Mouse (Mus musculus) ES-CJ7 (cell line): ENCODE data around the gene Lrrfip1.

Experiments used
- DNase-seq: peaks from one replicate; pipeline ENCODE4 v3.0.0; 2011; ENCODE audit warnings: low read depth, low spot score

The Lrrfip1 gene

DNA sequence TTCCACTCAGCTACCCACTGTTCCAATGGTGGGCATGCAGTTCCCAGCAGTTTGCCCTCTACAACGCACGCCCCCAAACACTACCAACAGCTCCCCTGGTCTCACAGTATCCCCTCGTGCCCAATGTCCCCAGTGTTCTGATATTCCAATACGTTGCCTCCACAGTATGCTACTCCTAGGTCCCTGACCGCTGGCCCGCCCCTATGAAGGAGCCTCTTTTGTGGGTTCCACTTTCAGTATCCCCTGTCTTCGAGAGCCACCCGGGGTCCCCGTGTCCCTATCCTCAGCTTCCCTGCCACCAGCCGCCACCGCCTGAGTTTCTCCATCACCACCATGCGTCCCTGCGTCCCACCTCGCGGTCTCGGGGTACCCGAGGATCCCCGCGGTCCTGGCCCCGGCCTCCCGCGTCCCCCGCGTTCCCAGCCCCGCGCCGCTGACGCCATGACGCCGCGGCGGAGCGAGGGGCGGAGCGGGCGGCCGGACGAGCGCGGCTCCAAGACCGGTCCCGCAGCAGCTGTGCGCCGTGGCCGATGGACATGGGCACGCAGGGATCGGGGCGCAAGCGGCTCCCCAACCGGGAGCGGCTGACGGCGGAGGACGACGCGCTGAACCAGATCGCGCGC lies at the start of gene Lrrfip1:
Gene Lrrfip1 (plus strand): TSS at position 470 of the 623 bp plus-strand sequence.
- DNase-seq = no peak

DNA sequence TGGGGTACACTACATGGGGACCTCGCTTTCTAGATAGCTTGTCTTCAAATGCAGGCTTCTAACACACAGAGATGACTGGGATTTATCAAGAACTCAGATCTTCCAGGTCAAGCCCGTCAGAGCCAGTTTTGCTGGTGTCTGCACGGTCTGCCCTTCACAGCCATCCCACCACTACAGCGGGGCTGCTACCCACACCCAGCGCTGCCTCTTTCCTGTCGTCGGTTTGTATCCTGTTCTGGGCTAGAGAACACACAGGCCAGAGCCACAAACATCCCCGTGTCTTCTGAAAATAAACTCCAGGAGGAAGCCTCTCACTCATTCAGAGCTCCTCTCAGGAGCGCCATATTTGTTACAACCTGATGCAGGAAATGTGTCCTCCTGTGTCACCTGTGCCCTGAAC lies 49.2 kb upstream of the Lrrfip1 start:
- DNase-seq = no peak

GRCm38 (mm10) chr1:90951670-90952069 lies 46.9 kb upstream of the Lrrfip1 start:
- DNase-seq = no peak

DNA sequence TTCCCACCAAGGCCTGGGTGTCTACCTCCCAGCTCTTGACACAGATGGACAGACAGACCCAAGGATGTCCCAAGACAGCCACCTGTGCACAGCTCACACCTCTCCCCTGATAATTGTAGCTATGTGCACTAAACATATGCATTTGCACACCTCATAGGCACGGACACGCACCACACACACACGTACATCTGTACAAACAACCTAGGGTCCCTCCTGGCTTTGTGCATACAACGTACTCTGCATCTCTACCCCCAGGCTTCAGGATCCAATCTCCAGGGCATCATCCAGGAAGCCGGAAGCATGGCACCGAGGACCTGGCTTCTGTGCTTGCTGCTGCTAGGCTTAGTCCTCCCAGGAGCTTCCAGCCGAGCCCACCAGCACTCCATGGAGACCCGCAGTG lies 45.7 kb upstream of the Lrrfip1 start, which contains the start of gene Prlh:
Gene Prlh (plus strand): TSS at position 301 of the 400 bp plus-strand sequence.
- DNase-seq = no peak

DNA sequence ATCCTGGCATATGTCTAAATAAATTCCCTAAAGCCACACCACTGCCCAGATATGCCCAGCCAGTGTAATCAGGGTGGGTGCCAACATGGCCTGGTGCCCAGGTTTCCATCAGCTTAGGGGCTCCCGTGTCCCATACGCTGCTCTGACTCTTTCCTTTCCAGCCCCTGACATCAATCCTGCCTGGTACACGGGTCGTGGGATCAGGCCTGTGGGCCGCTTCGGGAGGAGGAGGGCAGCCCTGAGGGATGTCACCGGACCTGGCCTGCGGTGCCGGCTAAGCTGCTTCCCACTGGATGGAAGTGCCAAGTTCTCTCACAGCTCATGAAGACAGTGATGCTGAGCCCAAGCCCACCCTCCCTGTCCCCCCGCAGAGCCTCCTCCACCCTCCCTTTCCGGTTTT lies 44.8 kb upstream of the Lrrfip1 start:
- no peak for DNase-seq

- DNase-seq = peak; percentile 85
Measured at GRCm38 (mm10) chr1:90956245-90957096, 42.1 kb upstream of the Lrrfip1 start.

DNA sequence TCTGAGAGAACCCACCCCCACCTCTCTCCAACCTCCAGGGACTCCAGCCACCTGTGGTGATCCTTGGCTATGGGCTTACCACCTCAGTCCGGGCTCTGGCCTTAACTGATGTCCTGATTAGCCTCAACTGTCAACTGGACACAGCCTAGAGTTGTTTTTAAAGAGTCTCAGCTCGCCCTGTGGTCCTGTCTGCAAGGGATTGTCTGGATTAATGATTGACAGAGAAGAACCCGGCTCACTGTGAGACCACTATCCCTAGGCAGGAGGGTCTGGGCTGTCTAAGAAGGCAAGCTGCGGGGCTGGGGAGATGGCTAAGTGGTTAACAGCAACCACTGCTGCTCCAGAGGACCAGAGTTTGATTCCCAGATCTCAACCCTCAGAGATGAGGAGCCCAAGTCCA lies 36.0 kb upstream of the Lrrfip1 start:
- no peak for DNase-seq

- DNase-seq = no peak
Measured at GRCm38 (mm10) chr1:90962994-90963393, 35.5 kb upstream of the Lrrfip1 start.

DNA sequence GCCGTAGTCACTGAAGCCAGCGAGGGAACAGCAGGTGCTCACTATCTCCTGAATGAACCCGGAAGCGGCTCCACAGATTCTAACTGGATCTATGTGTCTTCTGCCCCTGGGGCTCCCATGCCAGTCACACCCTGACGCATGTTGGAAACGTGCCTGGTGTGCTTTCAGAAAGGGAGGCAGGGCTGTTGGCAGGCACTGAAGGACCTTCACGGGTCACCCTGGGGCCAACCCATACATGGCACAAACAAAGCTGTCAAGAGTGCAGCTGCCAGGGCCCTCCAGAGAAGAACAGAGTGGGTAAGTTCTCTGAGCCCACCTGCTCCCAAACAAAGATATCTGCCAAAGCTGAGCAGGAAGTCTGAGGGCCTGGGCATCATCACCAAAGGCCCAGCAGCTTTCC lies 31.0 kb upstream of the Lrrfip1 start:
- DNase-seq = no peak

DNA sequence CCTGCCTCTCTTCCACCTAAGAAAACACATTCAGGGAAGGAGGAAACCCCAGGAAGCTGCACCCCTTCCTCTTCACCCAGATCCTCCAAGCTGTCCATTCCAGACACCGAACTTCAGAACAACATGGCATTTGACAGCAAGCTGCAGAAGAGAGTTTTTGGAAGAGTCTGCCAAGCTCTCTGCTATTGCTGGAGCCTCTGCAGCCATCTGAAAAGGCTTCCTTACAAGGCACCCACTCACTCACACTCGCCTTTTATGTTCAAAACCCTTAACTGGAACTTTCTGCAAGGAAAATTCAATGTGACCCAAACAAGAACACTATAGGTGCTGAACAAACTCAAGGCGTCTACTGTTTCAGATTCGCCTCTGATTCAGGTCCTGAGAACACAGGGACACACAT lies 29.9 kb upstream of the Lrrfip1 start:
- DNase-seq = no peak

DNA sequence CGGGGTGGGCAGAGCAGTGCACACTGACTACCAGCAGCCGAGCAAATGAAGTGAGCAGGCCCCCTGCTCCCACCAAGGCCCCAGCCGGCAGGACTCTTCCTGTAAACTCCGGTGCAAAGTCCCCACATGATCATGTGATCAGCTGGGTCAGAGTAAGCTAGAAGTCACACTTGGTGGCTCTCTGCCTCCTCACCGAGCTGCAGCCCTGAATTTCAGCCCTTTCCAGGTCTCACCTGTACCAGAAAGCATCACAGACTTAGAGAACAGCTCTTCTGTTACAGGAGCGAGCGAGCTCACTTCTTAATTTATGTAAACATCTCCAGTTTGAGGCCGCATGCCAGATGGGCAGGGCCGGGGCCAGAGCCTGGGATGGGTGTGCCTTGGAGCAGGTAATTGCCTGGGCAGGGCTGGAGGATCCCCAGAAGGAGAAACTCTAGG lies 29.2 kb upstream of the Lrrfip1 start, which contains the start of gene Rab17:
Gene Rab17 (minus strand): TSS at position 315 of the 438 bp plus-strand sequence.
- DNase-seq = no peak

DNA sequence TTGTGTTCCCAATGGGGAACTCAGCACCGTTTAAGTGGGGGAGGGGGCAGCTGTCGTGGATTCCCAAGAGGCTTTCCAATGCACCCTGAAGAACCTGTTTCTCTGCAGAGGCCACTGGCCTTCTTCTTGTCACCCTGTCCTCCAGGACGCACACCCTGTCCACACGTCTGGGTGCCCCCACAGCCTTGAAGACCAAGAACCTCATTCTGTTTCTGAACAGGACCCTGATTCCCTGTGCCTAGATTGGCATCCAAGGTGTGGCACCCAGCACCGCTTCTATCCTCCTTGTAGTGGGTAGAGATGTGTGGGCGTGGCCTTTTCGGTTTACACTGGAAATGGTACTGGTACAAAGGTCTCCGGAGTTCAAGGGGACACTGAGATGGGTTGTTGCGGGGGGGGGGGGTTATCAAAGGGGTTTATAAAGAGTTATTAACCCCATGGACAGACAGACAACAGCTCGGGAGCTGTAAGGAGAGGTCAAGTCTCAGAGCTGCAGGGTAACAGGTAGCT lies 28.6 kb upstream of the Lrrfip1 start:
- DNase-seq = no peak

DNA sequence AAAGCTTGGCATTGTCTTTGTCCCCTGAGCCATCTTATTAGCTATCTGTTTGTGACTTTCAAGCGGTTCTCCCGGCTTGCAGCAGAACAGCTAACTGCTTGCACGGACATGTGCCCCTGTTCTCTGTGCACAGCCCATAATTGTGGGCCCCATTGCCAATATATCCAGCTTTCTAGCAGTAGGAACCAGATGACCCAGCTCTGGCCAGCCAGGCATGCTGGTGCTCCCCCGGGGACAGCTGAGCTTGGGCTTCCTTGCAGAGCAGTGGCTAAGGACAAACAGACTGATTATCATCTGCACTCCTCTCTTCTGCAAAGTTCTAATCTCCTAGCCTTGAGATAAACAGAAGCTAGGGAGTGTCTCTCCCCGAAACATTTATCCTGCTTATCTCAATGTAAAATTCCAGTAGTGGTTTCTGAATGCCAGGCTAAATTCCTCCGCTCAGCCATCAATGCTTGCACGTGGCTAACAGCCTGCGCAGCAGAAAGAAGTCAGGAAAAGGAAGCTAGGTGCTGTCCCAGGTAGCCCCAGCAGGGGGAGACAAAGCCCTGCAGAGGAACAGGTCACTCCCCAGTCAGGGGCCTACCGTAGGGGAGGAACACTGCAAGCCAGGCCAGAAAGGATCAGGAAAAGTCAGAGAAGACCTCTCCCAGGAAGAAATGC lies 25.5 kb upstream of the Lrrfip1 start:
- peak; percentile 79 for DNase-seq

GRCm38 (mm10) chr1:90973574-90973911 lies 25.0 kb upstream of the Lrrfip1 start:
- no peak for DNase-seq

DNA sequence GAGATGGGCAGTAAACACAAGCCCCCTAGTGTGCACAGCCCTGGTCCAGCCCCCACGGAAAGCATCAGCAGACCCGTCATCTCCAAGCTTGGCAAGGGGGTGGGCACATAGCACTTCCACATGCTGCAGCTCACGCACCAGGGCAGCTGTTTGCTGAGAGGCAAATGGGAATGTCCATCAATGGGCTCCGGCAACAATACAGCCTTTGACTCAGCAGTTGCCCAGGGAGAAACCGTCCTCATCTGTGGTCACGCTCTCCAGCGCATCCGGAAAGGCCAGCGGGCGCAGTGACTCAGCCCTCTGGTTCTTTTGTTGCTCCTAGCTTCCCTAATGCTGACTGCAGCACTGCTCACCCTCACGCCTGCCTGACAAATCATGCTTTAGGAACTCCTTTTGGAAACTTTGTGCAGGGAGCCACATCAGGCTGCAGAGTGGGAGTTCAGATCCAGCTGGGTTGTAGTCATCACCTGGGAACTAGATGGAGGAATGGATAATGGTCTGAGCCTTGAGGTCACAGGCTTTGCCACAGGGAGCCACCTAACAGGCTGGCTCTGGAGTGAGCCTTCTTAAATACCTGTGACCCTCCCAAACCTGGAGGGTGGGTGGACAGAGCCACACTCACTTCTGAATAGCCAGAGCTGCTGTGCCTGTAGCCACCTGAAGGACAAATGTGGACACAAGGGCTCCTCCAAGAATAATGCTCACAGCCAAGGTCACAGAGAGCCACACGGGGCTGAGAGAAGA lies 23.5 kb upstream of the Lrrfip1 start:
- DNase-seq = no peak

GRCm38 (mm10) chr1:90975960-90976359 lies 22.6 kb upstream of the Lrrfip1 start:
- no peak for DNase-seq

DNA sequence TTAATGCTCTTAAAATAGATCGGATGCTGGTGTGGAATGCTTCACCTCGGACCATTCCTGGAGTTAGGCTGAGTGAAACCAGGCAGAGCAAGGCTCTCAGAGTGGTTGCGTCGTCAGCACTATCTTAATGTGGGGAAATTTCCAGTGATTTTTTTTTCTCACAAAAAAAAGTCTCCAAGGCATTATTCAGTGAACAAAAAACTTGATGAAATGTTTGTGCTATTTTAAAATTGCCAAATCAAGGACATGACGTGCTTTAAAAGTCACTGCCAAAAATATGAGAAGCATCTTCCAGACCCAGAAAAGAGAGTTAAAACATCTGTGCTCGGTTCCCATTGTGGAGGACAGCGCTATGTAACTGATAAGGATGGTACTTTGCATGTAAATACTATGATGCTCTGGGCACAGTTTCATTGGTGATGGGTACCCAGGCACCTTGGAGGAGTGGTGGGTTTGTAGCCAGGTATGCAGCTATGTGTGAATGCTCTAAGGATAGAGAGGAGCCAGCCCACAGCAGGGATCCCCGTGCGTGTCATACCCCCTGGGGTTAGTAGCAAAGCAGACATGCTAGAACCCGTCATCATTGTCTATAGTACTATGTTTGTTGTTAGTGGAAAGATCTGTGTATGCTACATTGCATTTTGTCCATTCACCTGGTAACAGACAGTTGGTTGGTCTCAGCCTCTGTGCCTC lies 17.8 kb upstream of the Lrrfip1 start:
- no peak for DNase-seq

- DNase-seq = no peak
Measured at GRCm38 (mm10) chr1:90981346-90981745, 17.2 kb upstream of the Lrrfip1 start.

GRCm38 (mm10) chr1:90995916-90996315 lies 2.6 kb upstream of the Lrrfip1 start:
- DNase-seq = no peak

DNA sequence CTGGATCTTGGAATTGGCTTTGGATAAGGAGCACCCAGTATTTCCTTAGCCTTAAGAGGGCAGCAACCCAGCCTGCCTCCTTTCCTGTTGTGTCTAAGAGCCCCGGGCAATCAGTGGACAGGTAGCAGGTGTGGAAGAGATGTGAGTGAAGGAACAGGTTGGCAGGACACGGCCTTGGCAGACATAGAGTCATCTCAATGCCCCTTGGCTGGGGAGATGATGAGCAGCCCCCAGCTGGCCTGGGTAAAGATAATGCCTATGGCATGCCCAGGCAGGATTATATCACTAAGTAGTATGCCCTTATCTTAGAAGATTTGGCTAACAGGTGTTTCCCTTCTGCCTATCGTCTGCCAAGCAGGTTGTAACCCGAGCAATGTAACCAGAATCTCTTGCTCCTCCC lies 1.4 kb upstream of the Lrrfip1 start:
- no peak for DNase-seq

DNA sequence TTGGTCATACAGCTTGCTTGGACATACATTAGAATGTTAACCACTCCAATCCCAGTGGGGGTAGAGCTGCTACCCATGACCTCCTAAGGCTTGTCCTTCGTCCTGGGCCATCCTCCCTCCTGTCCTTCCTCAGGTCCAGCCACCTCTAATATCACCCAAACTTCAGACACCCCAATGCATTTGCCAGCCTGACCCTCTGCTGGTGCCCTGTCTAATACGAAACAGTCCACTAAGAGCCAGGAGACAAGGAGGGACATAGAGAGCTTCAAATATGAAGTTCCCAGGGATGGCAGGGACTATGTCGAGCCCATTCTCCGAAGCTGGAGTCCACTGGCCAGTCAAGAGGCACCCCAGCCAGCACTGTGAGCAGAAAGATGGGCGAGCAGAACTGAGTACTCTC lies 896 bp upstream of the Lrrfip1 start:
- no peak for DNase-seq
